Mouse (Mus musculus) liver, embryonic 14.5 days (tissue): ENCODE results near the gene Camk1. TPM values are rescaled to one million over a fixed set of nuclear protein-coding genes. Genes with fewer than 3 reads are reported as not detected.

Source experiments
- ATAC-seq: fragments of 200-750 bp; cut with Nextera tagmentation; 2 replicates; pipeline ENCODE4 v1.8.0; 2017; ENCODE audit warnings: moderate number of reproducible peaks, mild to moderate bottlenecking, moderate library complexity; ENCODE audit not compliant: insufficient read depth
- DNase-seq, 3 experiments: peaks; one replicate each; pipeline ENCODE4 v3.0.0-alpha.2; 2012 to 2013; ENCODE audit warnings: low read depth in 3 of 3, low spot score in 3 of 3
- H3K27ac ChIP-seq: fragments of 300-500 bp; sonication (generic); 2 replicates; pipeline ENCODE4 v1.5.1; 2014; ENCODE audit warnings: moderate library complexity, mild to moderate bottlenecking, control low read depth, inconsistent platforms
- H3K27me3 ChIP-seq: fragments of 300-500 bp; sonication (generic); 2 replicates; pipeline ENCODE4 v1.6.1; 2014; ENCODE audit warnings: mild to moderate bottlenecking, low read length, moderate library complexity; ENCODE audit not compliant: control insufficient read depth, insufficient read depth
- H3K36me3 ChIP-seq: fragments of 300-500 bp; sonication (generic); replicated peaks from 2 replicates; pipeline ENCODE4 v1.6.1; 2014; ENCODE audit warnings: low read depth; ENCODE audit not compliant: control insufficient read depth, insufficient read depth
- H3K4me1 ChIP-seq, 2 experiments: fragments of 200-500 bp in 1 of 2; fragments of 300-500 bp in 1 of 2; sonication (generic) in 1 of 2; replicated peaks; 2 replicates each; pipeline ENCODE4 v1.6.1; 2012 to 2014; ENCODE audit warnings: antibody characterized with exemption in 1 of 2, inconsistent platforms in 1 of 2, low read length in 1 of 2; ENCODE audit not compliant: control insufficient read depth in 2 of 2, insufficient read depth in 2 of 2
- H3K4me2 ChIP-seq: fragments of 300-500 bp; sonication (generic); 2 replicates; pipeline ENCODE4 v1.6.1; 2014; ENCODE audit warnings: low read depth, mild to moderate bottlenecking, control low read depth, moderate library complexity
- H3K4me3 ChIP-seq, 2 experiments: fragments of 200-500 bp in 1 of 2; fragments of 300-500 bp in 1 of 2; sonication (generic) in 1 of 2; 2 replicates each; pipeline ENCODE4 v1.5.1; 2012 to 2014; ENCODE audit warnings: low read depth in 2 of 2, low read length in 2 of 2, mild to moderate bottlenecking in 2 of 2, control low read depth in 1 of 2, inconsistent platforms in 1 of 2, moderate library complexity in 1 of 2; ENCODE audit not compliant: insufficient read depth in 1 of 2
- H3K9ac ChIP-seq: fragments of 300-500 bp; sonication (generic); replicated peaks from 2 replicates; pipeline ENCODE4 v1.6.1; 2014; ENCODE audit warnings: mild to moderate bottlenecking, control low read depth, moderate library complexity
- H3K9me3 ChIP-seq: fragments of 300-500 bp; sonication (generic); 2 replicates; pipeline ENCODE4 v1.6.1; 2016; ENCODE audit warnings: low read length, mixed read lengths; ENCODE audit not compliant: control insufficient read depth
- CTCF ChIP-seq: IDR thresholded peaks from 2 replicates; pipeline ENCODE4 v1.5.1; 2016; ENCODE audit warnings: antibody characterized with exemption, low read depth, control low read depth
- EP300 ChIP-seq: IDR thresholded peaks from 2 replicates; pipeline ENCODE4 v1.6.1; 2016; ENCODE audit warnings: antibody characterized with exemption, low read depth
- whole genome bisulfite sequencing: fragments of 180-500 bp; shearing (Covaris S2); extraction: QIAGEN DNeasy Blood & Tissue Kit; methylation state at CpG from one replicate; pipeline ENCODE4 v1.1.7; 2014; ENCODE audit not compliant: insufficient replicate concordance; 5-methylcytosine and 5-hydroxymethylcytosine counted together
- polyA plus RNA-seq, 2 experiments: library from polyadenylated mRNA; depleted of rRNA in 1 of 2; stranded (reverse) in 1 of 2; unstranded in 1 of 2; fragments of >200 nt; fragmentation: Nextera tagmentation in 1 of 2; extraction: Ambion mirVana in 1 of 2; gene quantifications; 2 replicates each; pipeline versions ENCODE4 v1.2.1 to v1.2.3; 2012 to 2014

The Camk1 gene
- polyA plus RNA-seq, 2 experiments: 9.0 to 16.3 TPM

DNA sequence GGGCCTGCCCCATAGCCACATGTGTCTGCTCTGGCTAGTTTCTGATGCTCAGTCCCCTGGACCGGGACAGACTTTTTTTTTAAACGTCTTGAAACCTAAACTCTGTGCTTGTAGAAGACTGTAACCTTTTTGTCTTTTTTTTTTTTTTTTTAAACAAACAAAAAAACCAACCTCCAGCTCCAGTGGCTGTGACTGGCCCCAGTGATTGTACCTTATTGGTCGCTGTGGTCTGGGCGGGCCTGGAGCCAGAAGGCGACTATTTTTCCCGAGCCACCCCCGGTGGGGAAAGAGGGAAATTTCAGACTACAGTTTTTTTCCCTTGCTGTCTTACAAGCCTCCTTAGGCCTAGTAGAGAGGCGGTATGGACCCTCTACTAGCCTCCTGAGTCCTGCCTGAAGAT is 45.2 kb upstream of the Camk1 start, which contains the start of gene Ttll3:
TSS of gene Ttll3 (plus strand) at position 301 of the 400 bp plus-strand sequence.
- Histone ChIP-seq H3K27me3 (peaks cover 6% of the 10 kb centered on the region), H3K27ac (no peak within 1 kb of the TSS), H3K4me1 (0 out of 4 replicates have a peak, but pooled peaks cover 0 to 2% of the 10 kb centered on the region in 2 experiments), H3K36me3 (peaks cover 59% of the 10 kb centered on the region), H3K4me2 (no peak within 1 kb of the TSS), H3K9me3 (no peaks in the 10 kb centered on the region), H3K9ac (no peak within 1 kb of the TSS), H3K4me3 (no peak within 1 kb of the TSS)
- ATAC-seq (no peak), DNase-seq (no peak)
- WGBS: 78% methylated on average over 8 of the region's 8 CpGs
- TF ChIP-seq EP300: no peak
- TF ChIP-seq CTCF: no peak

GRCm38 (mm10) chr6:113386025-113386424 is 42.2 kb upstream of the Camk1 start:
- Histone ChIP-seq H3K4me2 (no peak overlapping the region), H3K36me3 (peaks cover 87% of the 10 kb centered on the region), H3K27me3 (no peaks in the 10 kb centered on the region), H3K9me3 (no peaks in the 10 kb centered on the region), H3K9ac (no peak overlapping the region), H3K27ac (no peak overlapping the region), H3K4me1 (no peaks in the 10 kb centered on the region), H3K4me3 (no peak overlapping the region)
- ATAC-seq (no peak), DNase-seq (no peak)
- WGBS: 69% methylated on average over 3 of the region's 3 CpGs
- TF ChIP-seq EP300 (no peak), CTCF (no peak)

- DNase-seq (no peak), ATAC-seq (no peak)
- H3K36me3 ChIP-seq: peaks cover 90% of the 10 kb centered on the region
- no peak overlapping the region for H3K9ac ChIP-seq
- H3K27ac ChIP-seq: no peak overlapping the region
- H3K27me3 ChIP-seq: no peaks in the 10 kb centered on the region
- TF ChIP-seq EP300: no peak
- TF ChIP-seq CTCF: no peak
- peaks cover 0 to under 1% of the 10 kb centered on the region in 2 experiments; a peak in 1 of 4 replicates for H3K4me1 ChIP-seq
- H3K9me3 ChIP-seq: no peaks in the 10 kb centered on the region
- 76% methylated on average over 11 of the region's 11 CpGs for WGBS
- no peak overlapping the region for H3K4me3 ChIP-seq
- H3K4me2 ChIP-seq: no peak overlapping the region
These were observed 41.5 kb upstream of the Camk1 start for GRCm38 (mm10) chr6:113385160-113385714.

DNA sequence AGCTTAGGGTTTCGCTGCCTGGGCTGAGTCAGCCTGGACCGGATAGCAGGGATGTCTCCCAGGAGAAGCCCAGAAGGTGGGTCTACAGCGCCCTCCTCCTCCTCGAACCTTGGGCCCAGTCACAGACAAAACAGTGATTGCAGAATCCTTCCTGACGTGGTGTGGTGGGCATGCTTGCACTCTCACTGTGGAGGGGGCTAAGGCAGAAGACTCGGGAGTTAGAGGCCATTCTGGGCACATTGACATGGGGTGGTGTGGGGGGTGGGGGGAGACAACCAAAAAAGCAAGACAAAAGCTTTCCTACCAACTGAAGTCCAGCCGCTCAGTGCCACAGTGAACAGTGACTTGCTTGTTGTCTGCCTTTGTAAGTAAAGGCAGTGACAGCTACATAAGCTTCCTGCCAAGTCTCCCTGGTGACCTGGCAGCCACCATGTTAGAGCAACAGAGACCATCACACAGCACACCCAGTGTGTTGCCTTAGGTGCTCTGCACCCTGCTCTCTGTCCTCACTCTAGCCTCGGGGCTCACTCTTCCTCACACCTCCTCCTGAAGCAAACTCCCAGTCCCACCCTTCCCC is 40.7 kb upstream of the Camk1 start:
- H3K36me3 ChIP-seq: peaks cover 82% of the 10 kb centered on the region

DNA sequence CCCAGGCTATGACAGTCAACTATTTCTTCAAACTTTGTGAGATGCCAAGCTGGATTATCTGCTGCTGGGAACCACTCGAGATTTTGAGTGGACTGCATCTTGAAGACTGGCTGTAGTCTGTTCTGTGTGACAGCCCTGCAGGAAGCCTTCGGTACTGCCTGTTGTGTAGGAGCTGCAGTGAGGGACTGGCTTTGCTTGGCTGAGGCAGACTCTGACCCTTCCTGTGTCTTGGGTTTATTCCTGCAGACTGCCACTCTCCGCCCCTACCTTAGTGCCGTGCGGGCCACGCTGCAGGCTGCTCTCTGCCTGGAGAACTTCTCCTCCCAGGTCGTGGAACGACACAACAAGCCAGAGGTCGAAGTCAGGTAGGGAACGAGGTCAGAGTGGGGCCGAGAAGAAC is 36.7 kb upstream of the Camk1 start:
- Histone ChIP-seq H3K27ac (no peak overlapping the region), H3K4me2 (no peak overlapping the region; the same call in 1 of the 2 replicates), H3K9ac (no peak overlapping the region), H3K4me3 (no peak overlapping the region), H3K36me3 (peaks cover 50% of the 10 kb centered on the region), H3K27me3 (no peaks in the 10 kb centered on the region), H3K4me1 (peaks cover 16 to 17% of the 10 kb centered on the region in 2 experiments), H3K9me3 (no peaks in the 10 kb centered on the region)
- no peak for TF ChIP-seq EP300
- TF ChIP-seq CTCF: peak; percentile 33; the same call in 1 of the 2 replicates
- ATAC-seq (no peak), DNase-seq (no peak)
- 87% methylated on average over 11 of the region's 11 CpGs for WGBS

More for the DNA sequence above, 40.7 kb upstream of the Camk1 start:
- Histone ChIP-seq H3K4me2 (no peak overlapping the region), H3K4me1 (peaks cover 5 to 6% of the 10 kb centered on the region in 2 experiments), H3K9ac (no peak overlapping the region), H3K27me3 (no peaks in the 10 kb centered on the region), H3K9me3 (no peaks in the 10 kb centered on the region), H3K27ac (no peak overlapping the region), H3K4me3 (no peak overlapping the region)
- ATAC-seq (no peak), DNase-seq (no peak)
- TF ChIP-seq EP300 (no peak), CTCF (no peak)
- WGBS: 75% methylated on average over 8 of the region's 8 CpGs
